Mouse (Mus musculus) kidney, postnatal 25 days (tissue): Measurements from ENCODE around the gene Wdr66.

Experiments used
- DNase-seq, 2 experiments: peaks; one replicate each; pipeline ENCODE4 v3.0.0; 2021; ENCODE audit warnings: mixed read lengths in 2 of 2

Gene Wdr66

GRCm38 (mm10) chr5:123362911-123363310 lies 111.0 kb downstream of the Wdr66 start:
- DNase-seq = peak in 1 of 2 experiments; percentile 69

- peak; percentile 76 to 92 for DNase-seq
These were observed 112.5 kb downstream of the Wdr66 start for GRCm38 (mm10) chr5:123364302-123364971.

GRCm38 (mm10) chr5:123368869-123369488 lies 117.1 kb downstream of the Wdr66 start:
- DNase-seq = peak; percentile 60 to 67

GRCm38 (mm10) chr5:123370049-123370448 lies 118.1 kb downstream of the Wdr66 start:
- DNase-seq = peak; percentile 45 to 67

GRCm38 (mm10) chr5:123375262-123375661 lies 123.4 kb downstream of the Wdr66 start:
- DNase-seq = no peak

GRCm38 (mm10) chr5:123375793-123376452 lies 124.0 kb downstream of the Wdr66 start:
- peak in 1 of 2 experiments; percentile 48 for DNase-seq

- peak; percentile 94 to 96 for DNase-seq
These were observed 124.7 kb downstream of the Wdr66 start for GRCm38 (mm10) chr5:123376569-123376968.
